Mouse (Mus musculus) WW6 (cell line): ENCODE measurements around the gene Cyb561.

Experiments
- DNase-seq: peaks from one replicate; pipeline ENCODE4 v3.0.0-alpha.2; 2013; ENCODE audit warnings: low read depth, low spot score

The Cyb561 gene

GRCm38 (mm10) chr11:105952111-105952510 is 1.0 kb downstream of the Cyb561 start:
- no peak for DNase-seq

DNA sequence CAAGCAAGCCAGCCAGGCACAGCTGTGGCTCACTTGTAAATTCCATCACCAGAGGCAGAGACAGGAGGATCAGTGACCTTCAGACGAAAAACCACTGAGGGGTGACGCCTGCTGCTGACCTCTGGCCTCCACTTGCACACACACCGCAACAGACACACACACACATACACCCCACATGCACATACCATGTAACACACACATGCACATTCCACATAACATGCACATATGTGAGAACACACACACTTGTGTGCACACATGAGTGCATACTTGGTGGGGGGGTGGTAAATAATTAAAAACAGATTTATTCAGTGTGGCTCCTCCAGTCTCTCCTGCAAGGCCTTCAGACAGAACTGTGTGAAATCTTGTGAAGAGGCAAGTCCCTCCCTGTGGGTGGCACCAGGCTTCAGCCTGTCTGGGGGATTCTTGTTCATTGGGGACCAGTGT is 1.5 kb downstream of the Cyb561 start:
- DNase-seq: no peak

- no peak for DNase-seq
Observed at GRCm38 (mm10) chr11:105950519-105950918, 2.6 kb downstream of the Cyb561 start.

GRCm38 (mm10) chr11:105948255-105948654 is 4.9 kb downstream of the Cyb561 start:
- DNase-seq: no peak

DNA sequence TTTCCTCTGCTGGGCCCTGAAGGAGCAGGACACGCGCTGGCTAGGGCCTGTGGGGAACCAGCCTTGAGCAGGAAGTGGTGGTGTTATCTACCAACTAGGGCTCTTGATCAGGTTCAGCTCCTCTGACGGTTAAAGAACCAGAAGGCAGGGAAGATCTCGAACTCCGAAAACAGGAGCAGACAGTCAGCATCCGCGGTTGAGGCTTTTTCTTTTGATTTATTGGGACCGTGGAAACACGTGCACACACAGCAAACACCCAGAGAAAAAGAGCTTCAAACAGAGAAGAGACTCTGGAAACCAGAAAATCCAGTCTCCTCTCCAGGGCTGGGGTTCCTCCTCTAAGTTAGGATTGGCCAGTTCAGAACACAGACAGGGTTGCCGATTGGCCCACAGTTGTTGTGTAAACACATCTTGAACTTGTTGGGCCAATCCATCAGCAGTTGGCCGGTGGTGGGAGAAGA is 6.4 kb downstream of the Cyb561 start:
- no peak for DNase-seq

GRCm38 (mm10) chr11:105944770-105945672 is 8.1 kb downstream of the Cyb561 start:
- DNase-seq: no peak

DNA sequence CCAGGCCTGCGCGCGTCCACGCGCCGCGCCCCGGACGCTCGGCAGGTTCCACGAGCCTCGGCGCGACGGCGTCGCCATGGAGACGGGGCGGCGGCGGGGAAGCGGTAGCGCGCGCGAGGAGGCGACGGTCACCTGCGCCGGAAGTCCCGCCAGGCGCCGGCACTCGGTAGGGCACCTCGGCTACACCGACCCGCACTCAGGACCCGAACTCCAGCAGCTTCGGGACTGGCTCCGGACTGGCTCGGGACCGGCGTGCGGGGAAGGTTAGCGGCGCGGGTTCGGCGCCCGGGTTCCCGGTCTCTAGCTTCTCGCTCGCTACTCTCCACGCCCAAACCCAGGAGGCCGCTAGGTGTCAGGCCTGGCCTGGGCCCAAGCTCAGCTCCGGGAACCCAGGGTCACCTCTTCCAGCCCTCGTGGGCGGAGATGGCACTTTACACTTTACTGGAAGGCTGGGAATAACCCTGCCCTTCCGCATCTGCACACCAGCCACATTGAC is 9.0 kb downstream of the Cyb561 start:
- DNase-seq: peak; percentile 68

GRCm38 (mm10) chr11:105943133-105944102 is 9.7 kb downstream of the Cyb561 start:
- no peak for DNase-seq

GRCm38 (mm10) chr11:105941973-105942372 is 11.2 kb downstream of the Cyb561 start:
- no peak for DNase-seq

DNA sequence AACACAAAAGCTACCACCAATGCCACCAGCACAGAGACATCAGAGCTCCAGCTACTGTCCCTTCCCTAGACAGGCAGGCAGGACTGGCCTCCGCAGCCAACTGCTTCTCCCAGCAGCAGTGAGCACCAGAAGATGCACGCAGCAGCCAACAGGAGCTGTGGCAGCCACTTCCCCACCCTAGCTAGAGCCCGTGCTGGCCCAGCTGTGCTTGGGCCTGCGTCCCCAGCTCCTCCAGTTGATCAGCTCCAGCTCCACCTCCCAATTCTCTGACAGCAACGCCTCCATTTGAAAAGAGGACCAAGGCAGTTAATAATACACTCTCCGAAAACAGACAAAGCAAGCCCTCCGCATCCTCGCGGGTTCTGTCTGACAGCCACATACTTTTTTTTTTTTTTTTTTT is 14.4 kb downstream of the Cyb561 start:
- no peak for DNase-seq

GRCm38 (mm10) chr11:105936974-105937373 is 16.2 kb downstream of the Cyb561 start:
- no peak for DNase-seq

DNA sequence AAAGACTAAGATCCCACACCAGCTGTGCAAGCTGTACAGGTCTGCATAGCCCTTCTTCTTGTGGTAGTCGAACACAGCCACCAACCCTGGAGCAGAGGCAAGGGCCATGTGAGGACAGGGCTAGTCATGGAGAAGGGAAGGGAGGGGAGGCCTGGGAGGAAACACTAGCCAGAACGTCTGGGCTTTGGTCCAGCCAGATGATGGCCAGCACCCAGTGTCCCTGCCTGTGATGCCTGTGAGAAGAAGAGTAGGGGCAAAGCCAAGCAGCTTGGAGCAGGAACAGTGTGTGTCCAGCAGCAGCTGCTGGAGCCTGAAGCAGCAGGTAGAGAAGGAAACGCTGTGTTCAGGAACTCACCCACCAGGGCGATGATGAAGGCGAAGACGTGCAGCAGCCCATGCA is 16.9 kb downstream of the Cyb561 start:
- DNase-seq: no peak

GRCm38 (mm10) chr11:105935496-105935895 is 17.6 kb downstream of the Cyb561 start:
- no peak for DNase-seq

DNA sequence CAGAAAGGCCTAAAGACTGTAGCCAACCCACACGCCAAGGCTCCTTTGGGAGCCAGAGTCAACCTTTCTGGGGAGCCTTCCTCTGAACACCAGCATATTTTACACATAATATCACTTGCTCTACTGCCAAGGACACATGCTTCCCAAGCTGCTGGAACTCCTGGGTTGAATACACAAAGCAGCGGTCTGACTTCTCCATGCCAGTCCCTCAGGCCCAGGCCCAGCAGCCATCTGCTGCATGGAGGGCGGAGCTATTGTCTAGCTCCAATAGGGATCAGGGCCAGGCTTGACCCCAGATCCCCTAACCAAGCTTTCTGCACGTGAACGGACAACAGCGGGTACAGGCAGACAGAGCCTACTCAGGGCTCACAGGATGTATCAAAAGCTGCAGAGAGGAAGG is 18.3 kb downstream of the Cyb561 start:
- no peak for DNase-seq

- no peak for DNase-seq
Observed at GRCm38 (mm10) chr11:105934303-105934711, 18.8 kb downstream of the Cyb561 start.

DNA sequence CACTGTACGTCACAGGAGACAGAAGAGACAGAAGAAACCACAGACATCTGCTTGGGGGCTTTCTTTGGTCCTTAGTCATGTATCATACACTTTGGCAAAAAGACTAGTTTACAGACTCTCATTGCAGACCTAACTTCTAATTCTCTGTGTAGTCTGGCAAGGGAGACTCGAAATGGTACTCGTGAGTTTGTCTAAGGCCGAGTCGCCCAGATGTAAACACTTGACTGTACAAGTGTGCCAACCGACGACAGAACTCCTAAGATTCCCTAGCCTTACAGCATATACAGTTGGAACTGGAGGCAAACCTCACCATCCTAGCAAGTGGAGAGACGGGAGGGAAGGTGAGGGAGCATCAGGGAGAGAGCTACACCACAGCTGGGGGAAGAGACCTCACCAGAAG is 19.4 kb downstream of the Cyb561 start:
- DNase-seq: no peak

GRCm38 (mm10) chr11:105931380-105931779 is 21.8 kb downstream of the Cyb561 start:
- DNase-seq: no peak

GRCm38 (mm10) chr11:105928171-105928570 is 25.0 kb downstream of the Cyb561 start:
- no peak for DNase-seq

- DNase-seq: no peak
Observed at GRCm38 (mm10) chr11:105927065-105928030, 25.8 kb downstream of the Cyb561 start.

DNA sequence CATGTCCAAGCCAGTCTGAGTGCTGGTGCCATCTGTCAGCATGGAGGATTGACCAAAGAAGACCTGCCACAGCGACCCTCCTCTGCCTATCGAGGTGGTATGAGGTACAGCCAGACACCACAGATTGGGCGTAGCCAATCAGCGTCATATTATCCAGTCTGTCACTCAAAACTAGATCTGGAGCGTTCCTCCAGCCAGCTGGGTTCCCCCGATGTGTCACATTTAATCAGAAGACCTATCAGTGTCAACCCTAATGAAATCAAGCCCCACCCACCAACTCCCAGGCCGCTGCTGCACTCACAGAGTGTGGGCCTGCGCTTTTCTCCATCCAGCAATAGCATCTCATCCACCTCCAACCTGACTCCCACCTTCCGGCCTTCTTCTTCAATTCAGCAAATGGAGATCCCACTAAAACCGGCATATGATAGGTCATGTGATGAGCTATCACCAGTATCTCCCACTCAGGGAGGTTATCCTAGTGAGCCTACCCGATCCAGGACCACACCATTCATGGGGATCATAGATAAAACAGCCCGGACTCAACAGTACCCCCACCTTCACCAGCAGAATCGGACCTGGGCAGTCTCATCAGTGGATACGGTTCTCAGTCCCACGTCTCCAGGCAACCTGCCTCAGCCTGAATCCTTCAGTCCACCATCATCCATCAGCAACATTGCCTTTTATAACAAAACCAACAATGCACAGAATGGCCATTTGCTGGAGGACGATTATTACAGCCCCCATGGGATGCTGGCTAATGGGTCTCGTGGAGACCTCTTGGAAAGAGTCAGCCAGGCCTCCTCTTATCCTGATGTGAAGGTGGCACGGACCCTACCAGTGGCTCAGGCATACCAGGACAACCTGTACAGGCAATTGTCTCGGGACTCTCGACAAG is 30.1 kb downstream of the Cyb561 start:
- DNase-seq: no peak
